Comparison of ENCODE assay signal across 28 mouse cellular contexts in the genomic region with DNA sequence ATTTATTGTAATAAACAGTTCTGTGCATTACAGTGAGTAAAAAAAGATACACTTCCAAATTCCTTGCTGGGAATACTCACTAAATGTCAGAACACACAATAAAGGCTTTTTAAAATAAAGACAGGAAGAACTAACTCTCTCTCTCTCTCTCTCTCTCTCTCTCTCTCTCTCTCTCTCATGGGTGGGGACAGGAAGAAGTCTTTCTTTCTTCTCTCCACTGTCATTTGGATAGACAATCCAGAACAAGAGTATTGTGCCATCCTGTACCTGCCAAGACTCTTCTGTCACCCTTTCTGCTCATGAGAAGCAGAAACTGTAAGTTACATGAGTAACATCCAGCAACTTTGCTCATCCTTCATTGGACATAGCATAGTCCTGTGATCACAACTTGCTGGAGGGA.
DNase-seq lines count a peak whose midpoint lies in the region; ATAC-seq lines count a peak whose summit lies in the region.
"Had no signal": no experiment of that assay in that cellular context is flagged by ENCODE, and none has a peak within 500 bp of the region (broad histone marks: within the 10 kb centered on the region; RNA-seq: fewer than 3 reads in every experiment).

No protein-coding gene starts in this region.

- no peak overlapping the region for H3K9ac ChIP-seq in heart, embryonic 13.5 days
- no peak overlapping the region for H3K9ac ChIP-seq in kidney, embryonic 15.5 days
- H3K9ac ChIP-seq: embryonic facial prominence, embryonic 13.5 days; forebrain, embryonic 12.5 days; forebrain, embryonic 15.5 days; hindbrain, embryonic 13.5 days had no signal

- no peaks in the 10 kb centered on the region for H3K36me3 ChIP-seq in heart, embryonic 13.5 days
- no peaks in the 10 kb centered on the region for H3K36me3 ChIP-seq in kidney, embryonic 15.5 days
- H3K36me3 ChIP-seq: embryonic facial prominence, embryonic 10.5 days; embryonic facial prominence, embryonic 13.5 days; forebrain, embryonic 12.5 days; forebrain, embryonic 15.5 days; heart, embryonic 10.5 days; hindbrain, embryonic 10.5 days; hindbrain, embryonic 13.5 days had no signal

- DNase-seq in heart, adult 9 months (ENCODE audit: low spot score in 2 of 2): no peak
- DNase-seq in kidney, postnatal 36 days: no peak
- DNase-seq in urinary bladder, postnatal 36 days (ENCODE audit: low spot score in 2 of 2): no peak
- DNase-seq in lung, postnatal 4 days: no peak
- DNase-seq: adrenal gland, adult 8-10 months; adrenal gland, postnatal 25 days; cerebellum, adult 11-12 months; cerebellum, adult 8-10 months; cerebellum, postnatal 10 days; cerebellum, postnatal 36 days; embryo, embryonic 11 days; gastrocnemius, adult 2 months; gastrocnemius, postnatal 14 days; heart, adult 18-20 months; heart, postnatal 10 days; heart, postnatal 36 days had no signal

- peak overlapping the region; percentile 39; the same call in 1 of the 2 replicates for H3K27ac ChIP-seq in heart, embryonic 13.5 days (replicated peaks)
- peak overlapping the region; percentile 37; the same call in 1 of the 2 replicates for H3K27ac ChIP-seq in kidney, embryonic 15.5 days
- H3K27ac ChIP-seq: embryonic facial prominence, embryonic 10.5 days; embryonic facial prominence, embryonic 13.5 days; forebrain, embryonic 12.5 days; forebrain, embryonic 15.5 days; gastrocnemius, adult 2 months; heart, embryonic 10.5 days; hindbrain, embryonic 10.5 days; hindbrain, embryonic 13.5 days had no signal

- H3K4me3 ChIP-seq in heart, embryonic 13.5 days: no peak overlapping the region
- H3K4me3 ChIP-seq in kidney, embryonic 15.5 days (replicated peaks): no peak overlapping the region
- H3K4me3 ChIP-seq: embryonic facial prominence, embryonic 10.5 days; embryonic facial prominence, embryonic 13.5 days; erythroblast, embryonic 14.5 days; forebrain, embryonic 12.5 days; forebrain, embryonic 15.5 days; gastrocnemius, adult 2 months; heart, embryonic 10.5 days; hindbrain, embryonic 10.5 days; hindbrain, embryonic 13.5 days had no signal

- H3K4me2 ChIP-seq in heart, embryonic 13.5 days: no peak overlapping the region
- no peak overlapping the region for H3K4me2 ChIP-seq in kidney, embryonic 15.5 days
- H3K4me2 ChIP-seq: embryonic facial prominence, embryonic 13.5 days; forebrain, embryonic 12.5 days; forebrain, embryonic 15.5 days; hindbrain, embryonic 13.5 days had no signal

- no peaks in the 10 kb centered on the region for H3K9me3 ChIP-seq in heart, embryonic 13.5 days
- H3K9me3 ChIP-seq in kidney, embryonic 15.5 days (replicated peaks): no peaks in the 10 kb centered on the region
- H3K9me3 ChIP-seq: embryonic facial prominence, embryonic 10.5 days; embryonic facial prominence, embryonic 13.5 days; forebrain, embryonic 12.5 days; forebrain, embryonic 15.5 days; heart, embryonic 10.5 days; hindbrain, embryonic 10.5 days; hindbrain, embryonic 13.5 days had no signal

- peaks cover 18% of the 10 kb centered on the region for H3K4me1 ChIP-seq in heart, embryonic 13.5 days
- peaks cover 22% of the 10 kb centered on the region for H3K4me1 ChIP-seq in kidney, embryonic 15.5 days
- H3K4me1 ChIP-seq: forebrain, embryonic 12.5 days; forebrain, embryonic 15.5 days; hindbrain, embryonic 13.5 days had no signal

- H3K27me3 ChIP-seq in heart, embryonic 13.5 days (replicated peaks): no peaks in the 10 kb centered on the region
- no peaks in the 10 kb centered on the region for H3K27me3 ChIP-seq in kidney, embryonic 15.5 days
- H3K27me3 ChIP-seq: embryonic facial prominence, embryonic 13.5 days; forebrain, embryonic 12.5 days; forebrain, embryonic 15.5 days; hindbrain, embryonic 13.5 days had no signal

- no peak for ATAC-seq in heart, embryonic 13.5 days (ENCODE audit: extremely low read depth, insufficient number of reproducible peaks, low FRiP score, low TSS enrichment)
- ATAC-seq in kidney, embryonic 15.5 days (replicated peaks; ENCODE audit: low FRiP score): no peak
- ATAC-seq in activated CD4-positive, CD25-positive, alpha-beta regulatory T cell, adult 4 months: peak; percentile 67
- ATAC-seq: forebrain, embryonic 15.5 days; hindbrain, embryonic 16.5 days had no signal
